Mouse (Mus musculus) lung, embryonic 15.5 days (tissue): ENCODE measurements at regions not wholly inside any gene's neighbourhood (a gene's known extent, or its start where the extent isn't known, plus 50 kb on each side); places are given as distances from the start of the nearest gene placed in this dataset.
A peak's percentile ranks its signal among the peaks of the same experiment; 100 is the strongest.
"Not testable (repeated sequence)": the region's sequence is repeated elsewhere in the genome, so short reads cannot be mapped to it uniquely, and the experiment has no call there.

Source experiments
- ATAC-seq: fragments of 200-750 bp; cut with Nextera tagmentation; 2 replicates; pipeline ENCODE4 v1.8.0; 2017; ENCODE audit warnings: moderate number of reproducible peaks, borderline replicate concordance; ENCODE audit not compliant: low FRiP score, low TSS enrichment; ENCODE audit errors: extremely low read depth
- H3K27ac ChIP-seq: fragments of 300-500 bp; sonication (generic); 2 replicates; pipeline ENCODE4 v1.5.1; 2015; ENCODE audit warnings: moderate library complexity, mild to moderate bottlenecking, inconsistent platforms
- H3K27me3 ChIP-seq: fragments of 300-500 bp; sonication (generic); 2 replicates; pipeline ENCODE4 v1.6.1; 2015; ENCODE audit warnings: inconsistent platforms
- H3K36me3 ChIP-seq: fragments of 300-500 bp; sonication (generic); 2 replicates; pipeline ENCODE4 v1.6.1; 2015; ENCODE audit warnings: inconsistent platforms
- H3K4me1 ChIP-seq: fragments of 300-500 bp; sonication (generic); 2 replicates; pipeline ENCODE4 v1.6.1; 2015; ENCODE audit warnings: inconsistent platforms
- H3K4me2 ChIP-seq: fragments of 300-500 bp; sonication (generic); 2 replicates; pipeline ENCODE4 v1.6.1; 2015; ENCODE audit warnings: inconsistent platforms, mild to moderate bottlenecking, moderate library complexity
- H3K4me3 ChIP-seq: fragments of 300-500 bp; sonication (generic); 2 replicates; pipeline ENCODE4 v1.5.1; 2015; ENCODE audit warnings: mild to moderate bottlenecking, inconsistent platforms
- H3K9ac ChIP-seq: fragments of 300-500 bp; sonication (generic); 2 replicates; pipeline ENCODE4 v1.6.1; 2015; ENCODE audit warnings: inconsistent platforms
- H3K9me3 ChIP-seq: fragments of 300-500 bp; sonication (generic); 2 replicates; pipeline ENCODE4 v1.6.1; 2016; ENCODE audit warnings: inconsistent platforms
- WGBS: fragments of 180-500 bp; shearing (Covaris S2); methylation state at CpG from one replicate; pipeline ENCODE4 v1.1.7; 2015; 5-methylcytosine and 5-hydroxymethylcytosine counted together

- no peak for ATAC-seq
- no peak overlapping the region for H3K9ac ChIP-seq
- no peaks in the 10 kb centered on the region for H3K4me1 ChIP-seq
- H3K4me2 ChIP-seq = no peak overlapping the region
- H3K4me3 ChIP-seq = no peak overlapping the region
- no peaks in the 10 kb centered on the region for H3K27me3 ChIP-seq
- H3K27ac ChIP-seq = no peak overlapping the region
- H3K36me3 ChIP-seq = no peaks in the 10 kb centered on the region
- no peaks in the 10 kb centered on the region for H3K9me3 ChIP-seq
Observed at GRCm38 (mm10) chr7:39596403-39596802, 78.8 kb downstream of the Zfp619 start.

- H3K36me3 ChIP-seq = no peaks in the 10 kb centered on the region
- H3K9me3 ChIP-seq = no peaks in the 10 kb centered on the region
- H3K27ac ChIP-seq = no peak overlapping the region
- no peak overlapping the region for H3K4me2 ChIP-seq
- no peaks in the 10 kb centered on the region for H3K27me3 ChIP-seq
- no peaks in the 10 kb centered on the region for H3K4me1 ChIP-seq
- no peak for ATAC-seq
- no peak overlapping the region for H3K9ac ChIP-seq
- WGBS = 76% methylated on average over 4 of the region's 4 CpGs
- no peak overlapping the region for H3K4me3 ChIP-seq
Observed at GRCm38 (mm10) chr7:39613767-39614166, 96.2 kb downstream of the Zfp619 start.

- Histone ChIP-seq H3K9ac (no peak overlapping the region), H3K4me3 (no peak overlapping the region), H3K4me2 (no peak overlapping the region), H3K27me3 (no peaks in the 10 kb centered on the region), H3K4me1 (no peaks in the 10 kb centered on the region), H3K27ac (no peak overlapping the region), H3K9me3 (no peaks in the 10 kb centered on the region), H3K36me3 (no peaks in the 10 kb centered on the region)
- 64% methylated on average over 2 of the region's 2 CpGs for WGBS
- ATAC-seq = no peak
Observed at GRCm38 (mm10) chr7:39615092-39615491, 97.5 kb downstream of the Zfp619 start.

GRCm38 (mm10) chr7:39621796-39622195 is 104.2 kb downstream of the Zfp619 start:
- no peaks in the 10 kb centered on the region for H3K4me1 ChIP-seq
- WGBS = 81% methylated on average over 2 of the region's 2 CpGs
- no peak for ATAC-seq
- no peak overlapping the region for H3K4me3 ChIP-seq
- no peak overlapping the region for H3K4me2 ChIP-seq
- no peaks in the 10 kb centered on the region for H3K9me3 ChIP-seq
- H3K36me3 ChIP-seq = no peaks in the 10 kb centered on the region
- H3K9ac ChIP-seq = no peak overlapping the region
- no peaks in the 10 kb centered on the region for H3K27me3 ChIP-seq
- H3K27ac ChIP-seq = no peak overlapping the region

- no peaks in the 10 kb centered on the region for H3K4me1 ChIP-seq
- no peaks in the 10 kb centered on the region for H3K27me3 ChIP-seq
- H3K4me2 ChIP-seq = no peak overlapping the region
- H3K4me3 ChIP-seq = no peak overlapping the region
- H3K9me3 ChIP-seq = no peaks in the 10 kb centered on the region
- 24% methylated on average over 3 of the region's 3 CpGs for WGBS
- no peak overlapping the region for H3K27ac ChIP-seq
- no peak overlapping the region for H3K9ac ChIP-seq
- no peaks in the 10 kb centered on the region for H3K36me3 ChIP-seq
- ATAC-seq = no peak
Observed at GRCm38 (mm10) chr7:39632836-39633235, 115.3 kb downstream of the Zfp619 start.

- Histone ChIP-seq H3K27me3 (no peaks in the 10 kb centered on the region), H3K4me3 (no peak overlapping the region), H3K27ac (no peak overlapping the region), H3K4me2 (no peak overlapping the region), H3K9me3 (no peaks in the 10 kb centered on the region), H3K4me1 (no peaks in the 10 kb centered on the region), H3K9ac (no peak overlapping the region), H3K36me3 (no peaks in the 10 kb centered on the region)
- ATAC-seq = no peak
- WGBS = 83% methylated on average over 4 of the region's 4 CpGs
Observed at GRCm38 (mm10) chr7:39642333-39642732, 124.8 kb downstream of the Zfp619 start.

GRCm38 (mm10) chr7:39643323-39643722 is 125.8 kb downstream of the Zfp619 start:
- WGBS = 23% methylated on average over 1 of the region's 1 CpGs
- ATAC-seq = no peak
- H3K36me3 ChIP-seq = no peaks in the 10 kb centered on the region
- H3K4me2 ChIP-seq = no peak overlapping the region
- no peak overlapping the region for H3K27ac ChIP-seq
- H3K4me3 ChIP-seq = no peak overlapping the region
- no peaks in the 10 kb centered on the region for H3K27me3 ChIP-seq
- H3K9ac ChIP-seq = no peak overlapping the region
- no peaks in the 10 kb centered on the region for H3K4me1 ChIP-seq
- H3K9me3 ChIP-seq = no peaks in the 10 kb centered on the region

- 58% methylated on average over 6 of the region's 6 CpGs for WGBS
- Histone ChIP-seq H3K4me1 (no peaks in the 10 kb centered on the region), H3K9me3 (no peaks in the 10 kb centered on the region), H3K9ac (no peak overlapping the region), H3K27me3 (no peaks in the 10 kb centered on the region), H3K27ac (no peak overlapping the region), H3K4me2 (no peak overlapping the region), H3K36me3 (no peaks in the 10 kb centered on the region), H3K4me3 (no peak overlapping the region)
- no peak for ATAC-seq
Observed at GRCm38 (mm10) chr7:39650483-39651102, 133.0 kb downstream of the Zfp619 start.

- Histone ChIP-seq H3K4me3 (no peak overlapping the region), H3K9ac (no peak overlapping the region), H3K27ac (no peak overlapping the region), H3K36me3 (no peaks in the 10 kb centered on the region), H3K4me1 (peaks cover 11% of the 10 kb centered on the region), H3K9me3 (no peaks in the 10 kb centered on the region), H3K27me3 (no peaks in the 10 kb centered on the region), H3K4me2 (peak overlapping the region; percentile 20; the same call in 1 of the 2 replicates)
- 8% methylated on average over 4 of the region's 4 CpGs for WGBS
- peak; percentile 58 for ATAC-seq
Observed at GRCm38 (mm10) chr7:39654563-39655286, 137.2 kb downstream of the Zfp619 start.

GRCm38 (mm10) chr7:39655287-39655652 is 137.7 kb downstream of the Zfp619 start:
- H3K4me2 ChIP-seq = peak overlapping the region; percentile 63
- peaks cover 11% of the 10 kb centered on the region for H3K4me1 ChIP-seq
- not testable (repeated sequence) for H3K36me3 ChIP-seq, H3K27me3 ChIP-seq, H3K9me3 ChIP-seq
- peak overlapping the region; percentile 42 for H3K9ac ChIP-seq
- H3K4me3 ChIP-seq = peak overlapping the region; percentile 45
- peak overlapping the region; percentile 64; the same call in 1 of the 2 replicates for H3K27ac ChIP-seq
- 17% methylated on average over 23 of the region's 23 CpGs for WGBS
- ATAC-seq = peak; percentile 53; the same call in 1 of the 2 replicates

GRCm38 (mm10) chr7:39655709-39656397 is 138.3 kb downstream of the Zfp619 start:
- Histone ChIP-seq H3K27ac (peak overlapping the region; percentile 64; the same call in 1 of the 2 replicates), H3K36me3 (no peaks in the 10 kb centered on the region), H3K4me3 (peak overlapping the region; percentile 45), H3K9me3 (no peaks in the 10 kb centered on the region), H3K27me3 (no peaks in the 10 kb centered on the region), H3K9ac (peak overlapping the region; percentile 42), H3K4me1 (peaks cover 11% of the 10 kb centered on the region), H3K4me2 (peak overlapping the region; percentile 63)
- WGBS = 30% methylated on average over 13 of the region's 13 CpGs
- ATAC-seq = no peak

- 13% methylated on average over 5 of the region's 5 CpGs for WGBS
- H3K4me1 ChIP-seq = peaks cover 11% of the 10 kb centered on the region
- H3K36me3 ChIP-seq = no peaks in the 10 kb centered on the region
- peak; percentile 53; the same call in 1 of the 2 replicates for ATAC-seq
- H3K9ac ChIP-seq = no peak overlapping the region
- no peaks in the 10 kb centered on the region for H3K27me3 ChIP-seq
- H3K9me3 ChIP-seq = no peaks in the 10 kb centered on the region
- 0 out of 2 replicates have a peak overlapping the region, but pooled peaks have one; percentile 12 for H3K4me2 ChIP-seq
- H3K27ac ChIP-seq = peak overlapping the region; percentile 34
- H3K4me3 ChIP-seq = no peak overlapping the region
Observed at GRCm38 (mm10) chr7:39659597-39659996, 142.0 kb downstream of the Zfp619 start.
